Comparison of ENCODE assay signal across 11 mouse cellular contexts in genomic region chr17:30910866-30911731, GRCm38 (mm10). TPM values are rescaled to one million over a fixed set of nuclear protein-coding genes. Genes with fewer than 3 reads are reported as not detected.
DNase-seq lines count a peak whose midpoint lies in the region; ATAC-seq and TF ChIP-seq lines count a peak whose summit lies in the region.
"Had no signal": no experiment of that assay in that cellular context is flagged by ENCODE, and none has a peak within 500 bp of the region (broad histone marks: within the 10 kb centered on the region; RNA-seq: fewer than 3 reads in every experiment).

No protein-coding gene starts in this region.

- H3K9ac ChIP-seq in midbrain, postnatal 0 days (replicated peaks; ENCODE audit: low read length, poor library complexity, severe bottlenecking): no peak overlapping the region
- H3K9ac ChIP-seq in midbrain, embryonic 11.5 days (ENCODE audit: low read length): no peak overlapping the region
- H3K9ac ChIP-seq in neural tube, embryonic 13.5 days: no peak overlapping the region

- H3K27ac ChIP-seq in gastrocnemius, adult 2 months: no peak overlapping the region
- H3K27ac ChIP-seq in midbrain, postnatal 0 days (ENCODE audit: low read depth, low read length): no peak overlapping the region
- H3K27ac ChIP-seq in midbrain, embryonic 11.5 days (ENCODE audit: low read depth, low read length): no peak overlapping the region
- no peak overlapping the region for H3K27ac ChIP-seq in neural tube, embryonic 13.5 days (replicated peaks)

- no peaks in the 10 kb centered on the region for H3K4me1 ChIP-seq in midbrain, postnatal 0 days (ENCODE audit: insufficient read depth, low read length)
- H3K4me1 ChIP-seq in midbrain, embryonic 11.5 days (ENCODE audit: control insufficient read depth, insufficient read depth, low read length): no peaks in the 10 kb centered on the region
- H3K4me1 ChIP-seq in neural tube, embryonic 13.5 days (replicated peaks): peaks cover 27% of the 10 kb centered on the region

- H3K4me2 ChIP-seq in midbrain, postnatal 0 days (ENCODE audit: low read depth, low read length, poor library complexity, severe bottlenecking): no peak overlapping the region
- no peak overlapping the region for H3K4me2 ChIP-seq in midbrain, embryonic 11.5 days
- H3K4me2 ChIP-seq in neural tube, embryonic 13.5 days: peak overlapping the region; percentile 38

- no peak for ATAC-seq in midbrain, postnatal 0 days (ENCODE audit: low FRiP score)
- ATAC-seq in midbrain, embryonic 11.5 days (ENCODE audit: low FRiP score): no peak
- ATAC-seq in neural tube, embryonic 13.5 days (ENCODE audit: low read depth): peak; percentile 81

- peak; percentile 52 for DNase-seq in gastrocnemius, adult 2 months
- no peak for DNase-seq in gastrocnemius, adult 8-10 months (ENCODE audit: low spot score in 2 of 2)
- peak; percentile 17 for DNase-seq in midbrain, postnatal 0 days (ENCODE audit: low spot score)
- no peak for DNase-seq in midbrain, embryonic 11.5 days (ENCODE audit: low spot score, missing footprints)
- DNase-seq in brain, adult 2 months (ENCODE audit: low read depth, low spot score): peak; percentile 29
- DNase-seq in layer of hippocampus, adult 9-11 months: no peak
- DNase-seq in left cerebral cortex, adult 11 months (ENCODE audit: low spot score): no peak
- DNase-seq: layer of hippocampus, postnatal 36 days had no signal

- H3K27me3 ChIP-seq in midbrain, postnatal 0 days (ENCODE audit: insufficient read depth, low read length): no peaks in the 10 kb centered on the region
- H3K27me3 ChIP-seq in midbrain, embryonic 11.5 days (ENCODE audit: control insufficient read depth, insufficient read depth, low read length): no peaks in the 10 kb centered on the region
- H3K27me3 ChIP-seq in neural tube, embryonic 13.5 days: peaks cover 25% of the 10 kb centered on the region

- intact Hi-C loops in gastrocnemius, adult 2 months (cut with DNase I): no loop called here

- no peak for TF ChIP-seq CTCF in gastrocnemius, adult 2 months (IDR thresholded peaks at IDR 0.05)
- TF ChIP-seq CTCF in midbrain, postnatal 0 days (IDR thresholded peaks at IDR 0.05): no peak

- no peak overlapping the region for H3K4me3 ChIP-seq in gastrocnemius, adult 2 months
- H3K4me3 ChIP-seq in midbrain, postnatal 0 days (ENCODE audit: low read depth, low read length): no peak overlapping the region
- no peak overlapping the region for H3K4me3 ChIP-seq in midbrain, embryonic 11.5 days (ENCODE audit: low read depth, low read length)
- H3K4me3 ChIP-seq in neural tube, embryonic 13.5 days: no peak overlapping the region
- H3K4me3 ChIP-seq: erythroblast, embryonic 14.5 days had no signal

- 76% methylated on average over 27 of the region's 27 CpGs for WGBS in midbrain, postnatal 0 days
- WGBS in midbrain, embryonic 11.5 days: 88% methylated on average over 27 of the region's 27 CpGs
- 43% methylated on average over 27 of the region's 27 CpGs for WGBS in neural tube, embryonic 13.5 days

- H3K36me3 ChIP-seq in midbrain, postnatal 0 days (ENCODE audit: insufficient read depth, low read length): no peaks in the 10 kb centered on the region
- H3K36me3 ChIP-seq in midbrain, embryonic 11.5 days (ENCODE audit: control insufficient read depth, insufficient read depth, low read length): no peaks in the 10 kb centered on the region
- no peaks in the 10 kb centered on the region for H3K36me3 ChIP-seq in neural tube, embryonic 13.5 days

- H3K9me3 ChIP-seq in midbrain, postnatal 0 days (ENCODE audit: low read length): no peaks in the 10 kb centered on the region
- no peaks in the 10 kb centered on the region for H3K9me3 ChIP-seq in midbrain, embryonic 11.5 days (ENCODE audit: control insufficient read depth, low read length)
- no peaks in the 10 kb centered on the region for H3K9me3 ChIP-seq in neural tube, embryonic 13.5 days

RNA-seq across cellular contexts. Expression of gene Glp1r, which starts 9.5 kb away (rescaled TPM):
- total RNA-seq in gastrocnemius, adult 2 months (2021): not detected
- total RNA-seq in gastrocnemius, adult 8-10 months (2022): not detected
- 3.3 and 3.4 TPM in 2 replicates for total RNA-seq in midbrain, postnatal 0 days (2014; rRNA removed)
- 1.2 and 1.5 TPM in 2 replicates for polyA plus RNA-seq in midbrain, postnatal 0 days (2015; fragmentation: Nextera tagmentation; extraction: Ambion mirVana)
- polyA plus RNA-seq in midbrain, embryonic 11.5 days (2014; fragmentation: Nextera tagmentation; extraction: Ambion mirVana): 0.04 and 0.10 TPM in 2 replicates
- polyA plus RNA-seq in neural tube, embryonic 13.5 days (2015; fragmentation: Nextera tagmentation; extraction: Ambion mirVana): 0.43 and 0.53 TPM in 2 replicates
- polyA plus RNA-seq: erythroblast, embryonic 14.5 days had no signal

RNA-seq across cellular contexts. Expression of gene Umodl1, which starts 43.3 kb away (rescaled TPM):
- not detected for total RNA-seq in gastrocnemius, adult 2 months (2021)
- not detected for total RNA-seq in gastrocnemius, adult 8-10 months (2022)
- 0.16 and 1.2 TPM in 2 replicates for total RNA-seq in midbrain, postnatal 0 days (2014; rRNA removed)
- polyA plus RNA-seq in midbrain, postnatal 0 days (2015; fragmentation: Nextera tagmentation; extraction: Ambion mirVana): 0.12 and 0.15 TPM in 2 replicates
- polyA plus RNA-seq in midbrain, embryonic 11.5 days (2014; fragmentation: Nextera tagmentation; extraction: Ambion mirVana): 0.07 TPM in 1 of 2 replicates, not detected in the other
- polyA plus RNA-seq in neural tube, embryonic 13.5 days (2015; fragmentation: Nextera tagmentation; extraction: Ambion mirVana): 0.48 TPM in 1 of 2 replicates, not detected in the other
- polyA plus RNA-seq: heart, postnatal 0 days had no signal

Comparison
In these comparisons a context has a peak if more than half of its experiments do, and no peak if none do; other contexts are left out.
1. DNase-seq: peak in gastrocnemius, adult 2 months (single experiment), midbrain, postnatal 0 days (single experiment) and brain, adult 2 months (single experiment); none in gastrocnemius, adult 8-10 months (0 of 2), midbrain, embryonic 11.5 days (single experiment), layer of hippocampus, adult 9-11 months (single experiment) and left cerebral cortex, adult 11 months (single experiment).